Mouse (Mus musculus) adrenal gland, adult 2 months (tissue): ENCODE results near the gene Tmem235. TPM values are rescaled to one million over a fixed set of nuclear protein-coding genes. Genes with fewer than 3 reads are reported as not detected.

Source experiments
- DNase-seq: peaks from one replicate; pipeline ENCODE4 v3.0.0; 2021
- polyA plus RNA-seq: library from polyadenylated mRNA; depleted of rRNA; stranded (reverse); fragments of >200 nt; gene quantifications from 2 replicates; pipeline ENCODE4 v1.2.3, GENCODE M21; 2012; rRNA removed
- total RNA-seq, 2 experiments: library from RNA; stranded (reverse); gene quantifications; 2 replicates each; pipeline ENCODE4 v1.2.3; 2021

The Tmem235 gene
- total and polyA plus RNA-seq, 3 experiments, result not detected

DNA sequence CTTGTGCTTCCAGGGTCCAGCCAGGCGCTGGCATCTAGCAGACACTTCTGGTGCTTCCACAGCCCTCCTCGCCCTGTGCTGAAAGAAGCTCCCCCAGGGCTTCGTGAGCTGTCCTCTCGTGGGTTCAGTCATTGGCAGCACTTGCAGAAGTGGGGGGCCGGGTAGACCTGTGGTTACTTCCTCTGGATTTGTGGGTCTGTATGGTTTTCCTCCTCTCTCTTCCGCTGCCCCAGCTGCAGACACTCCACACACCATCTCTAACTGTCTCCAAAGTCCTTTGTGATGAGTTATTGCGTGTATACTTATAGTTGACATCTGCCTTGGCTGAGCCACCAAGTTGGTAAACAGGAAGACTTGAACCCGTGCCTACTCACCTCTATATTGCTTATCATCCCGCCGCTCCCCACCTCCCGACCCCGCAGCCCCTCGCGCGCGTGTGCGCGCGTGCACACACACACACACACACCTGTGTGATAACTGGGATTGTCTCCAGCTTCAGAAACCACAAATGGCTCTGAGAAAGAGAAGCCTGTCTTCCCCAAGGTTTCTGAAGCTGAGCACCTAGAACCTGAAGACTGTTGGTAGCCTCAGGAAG lies 31.1 kb downstream of the Tmem235 start:
- DNase-seq, result no peak

GRCm38 (mm10) chr11:117892199-117892598 lies 31.6 kb downstream of the Tmem235 start:
- DNase-seq, result no peak

DNA sequence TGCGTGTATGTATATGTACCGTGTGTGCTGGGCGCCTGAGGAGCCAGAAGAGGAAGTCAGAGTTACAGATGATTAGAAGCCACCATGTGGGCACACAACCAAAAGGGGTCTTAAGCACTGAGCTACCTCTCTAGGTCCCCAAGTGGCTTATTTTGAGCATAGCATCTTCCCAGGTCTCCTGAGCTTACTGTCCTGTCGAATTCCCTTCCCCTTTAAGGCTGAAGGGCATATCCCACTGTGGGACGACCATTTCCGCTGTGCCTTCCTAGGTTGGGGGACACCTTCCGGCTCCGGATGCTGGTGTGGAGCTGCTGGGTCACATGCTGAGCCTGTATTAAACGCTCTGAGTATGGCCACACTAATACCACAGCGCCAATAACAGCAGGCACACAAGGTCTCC lies 34.1 kb downstream of the Tmem235 start:
- DNase-seq, result no peak

DNA sequence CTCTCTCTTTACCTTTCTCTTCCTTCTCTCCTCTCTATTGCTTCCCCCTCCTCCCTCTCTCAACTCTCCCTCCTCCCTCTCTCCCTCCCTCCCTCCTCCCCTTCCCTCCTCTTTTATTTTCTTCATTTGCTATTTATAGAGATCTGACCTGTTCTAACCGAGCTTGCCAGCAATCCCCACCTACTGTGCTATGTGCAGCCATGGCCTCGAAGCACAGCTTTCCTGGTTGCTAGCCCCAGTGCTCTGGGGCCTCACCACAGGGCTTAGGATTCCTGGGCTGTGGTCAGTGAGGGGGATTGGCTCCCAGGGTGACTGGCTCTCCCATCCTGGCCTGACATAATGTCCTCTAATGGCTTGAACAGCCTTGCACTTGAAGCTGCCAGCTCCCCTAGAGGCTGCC lies 36.0 kb downstream of the Tmem235 start:
- DNase-seq, result no peak

- DNase-seq, result no peak
Measured at GRCm38 (mm10) chr11:117902282-117902681, 41.7 kb downstream of the Tmem235 start.

DNA sequence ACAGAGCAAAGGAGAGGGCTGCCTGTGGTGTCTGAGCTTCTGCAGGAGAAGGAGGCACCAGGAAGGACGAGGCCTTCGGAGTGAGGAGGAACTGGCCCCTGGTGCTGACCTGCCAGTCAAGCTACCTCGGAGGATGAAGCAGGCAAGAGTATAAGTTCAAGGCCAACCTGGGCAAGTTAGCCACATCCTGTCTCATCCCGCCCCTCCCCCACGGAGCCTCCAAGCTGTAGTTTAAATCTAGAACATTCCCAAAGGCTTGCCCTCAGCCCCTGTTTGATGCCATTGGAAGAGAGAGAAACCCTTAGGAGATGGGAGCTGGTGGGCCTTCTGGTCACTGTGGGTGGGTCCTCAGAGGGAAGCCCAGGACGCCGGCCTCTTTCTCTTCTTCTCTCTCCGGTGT lies 43.9 kb downstream of the Tmem235 start:
- no peak for DNase-seq

- no peak for DNase-seq
Measured at GRCm38 (mm10) chr11:117909337-117909736, 48.8 kb downstream of the Tmem235 start.

DNA sequence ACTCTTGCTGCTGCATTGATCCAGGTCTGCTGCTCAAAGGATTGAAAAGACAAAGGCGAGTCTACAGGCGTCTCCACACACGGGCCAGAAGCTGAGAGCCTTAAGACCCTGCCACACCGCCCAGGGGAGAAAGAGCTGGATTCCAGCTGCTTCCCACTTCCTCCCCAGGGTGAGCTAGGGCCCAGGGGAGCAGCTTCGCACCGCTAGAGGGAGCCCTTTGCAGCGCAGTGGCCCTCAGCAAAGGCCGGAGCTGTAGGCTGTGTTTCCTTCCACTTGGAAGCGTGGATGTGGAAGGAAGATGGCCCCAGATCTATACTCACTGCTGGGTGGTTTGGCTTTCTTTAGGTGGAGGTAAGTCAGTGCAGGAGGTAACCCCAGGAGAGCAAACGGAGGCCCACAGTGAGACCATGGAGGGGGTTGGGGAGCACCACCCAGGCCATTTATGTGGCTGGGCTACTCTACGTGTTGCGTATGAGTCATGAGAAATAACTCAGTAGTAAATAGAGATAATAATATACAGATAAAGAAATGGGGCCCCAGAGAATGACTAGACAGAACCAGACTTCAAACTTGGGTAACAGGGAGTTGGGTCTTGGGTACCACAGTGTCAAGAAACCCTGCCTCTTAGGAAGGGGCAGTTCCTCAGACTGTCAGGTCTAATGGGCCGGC lies 52.3 kb downstream of the Tmem235 start:
- peak; percentile 89 for DNase-seq

- no peak for DNase-seq
Measured at GRCm38 (mm10) chr11:117914531-117914930, 54.0 kb downstream of the Tmem235 start.

Other genes with a start within 250 kb of the Tmem235 start
- 10 to 100 TPM; 21.1 to 24.6 TPM for gene Tnrc6c, start 206.5 kb upstream of the Tmem235 start, total RNA-seq
- 17.0 and 17.1 TPM in 2 replicates for gene Tnrc6c, start 206.5 kb upstream of the Tmem235 start, polyA plus RNA-seq
- 1 to 10 TPM; 2.3 to 3.1 TPM for gene Tmc8, start 78.7 kb upstream of the Tmem235 start, total RNA-seq
- 12.3 and 13.8 TPM in 2 replicates for gene Tmc8, start 78.7 kb upstream of the Tmem235 start, polyA plus RNA-seq
- gene Tmc6, start 78.6 kb upstream of the Tmem235 start, total RNA-seq, result 10 to 100 TPM; 22.3 to 28.5 TPM
- 45.1 and 47.7 TPM in 2 replicates for gene Tmc6, start 78.6 kb upstream of the Tmem235 start, polyA plus RNA-seq
- gene 6030468B19Rik, start 63.1 kb upstream of the Tmem235 start, total RNA-seq, result not detected
- gene 6030468B19Rik, start 63.1 kb upstream of the Tmem235 start, polyA plus RNA-seq, result not detected in 2 replicates
- 1 to 10 TPM in 1 of 2 experiments, under 1 TPM in 1; 0.59 to 1.0 TPM for gene Gm20708, start 51.1 kb upstream of the Tmem235 start, total RNA-seq
- gene Gm20708, start 51.1 kb upstream of the Tmem235 start, polyA plus RNA-seq, result 0.08 TPM in 1 of 2 replicates, not detected in the other
- gene Syngr2, start 51.1 kb upstream of the Tmem235 start, total RNA-seq, result 10 to 100 TPM; 77.3 to 95.7 TPM
- gene Syngr2, start 51.1 kb upstream of the Tmem235 start, polyA plus RNA-seq, result 171 and 220 TPM in 2 replicates
- gene Afmid, start 34.8 kb upstream of the Tmem235 start, total RNA-seq, result 1 to 10 TPM; 5.5 to 6.8 TPM
- 9.3 and 9.6 TPM in 2 replicates for gene Afmid, start 34.8 kb upstream of the Tmem235 start, polyA plus RNA-seq
- 1 to 10 TPM; 2.2 to 3.1 TPM for gene Tk1, start 34.7 kb upstream of the Tmem235 start, total RNA-seq
- gene Tk1, start 34.7 kb upstream of the Tmem235 start, polyA plus RNA-seq, result 8.6 and 10.2 TPM in 2 replicates
- gene Birc5, start 11.5 kb upstream of the Tmem235 start, total RNA-seq, result 1 to 10 TPM; 1.1 to 2.8 TPM
- gene Birc5, start 11.5 kb upstream of the Tmem235 start, polyA plus RNA-seq, result 2.1 and 2.6 TPM in 2 replicates
- gene Tha1, start 12.7 kb downstream of the Tmem235 start, total RNA-seq, result 1 to 10 TPM; 8.4 to 9.5 TPM
- 40.3 and 49.3 TPM in 2 replicates for gene Tha1, start 12.7 kb downstream of the Tmem235 start, polyA plus RNA-seq
- gene Socs3, start 109.3 kb downstream of the Tmem235 start, total RNA-seq, result 1 to 10 TPM; 3.2 to 6.9 TPM
- 14.1 and 14.8 TPM in 2 replicates for gene Socs3, start 109.3 kb downstream of the Tmem235 start, polyA plus RNA-seq
- gene Pgs1, start 125.5 kb downstream of the Tmem235 start, total RNA-seq, result 10 to 100 TPM; 53.9 to 54.5 TPM
- 99.4 and 165 TPM in 2 replicates for gene Pgs1, start 125.5 kb downstream of the Tmem235 start, polyA plus RNA-seq